Mouse (Mus musculus) forebrain, postnatal 0 days (tissue): Measurements from ENCODE around the gene Car1. TPM values are rescaled to one million over a fixed set of nuclear protein-coding genes. Genes with fewer than 3 reads are reported as not detected.

Experiments used
- ATAC-seq: fragments of 200-750 bp; cut with Nextera tagmentation; 2 replicates; pipeline ENCODE4 v1.8.0; 2017; ENCODE audit warnings: mild to moderate bottlenecking, moderate library complexity
- DNase-seq: peaks from one replicate; pipeline ENCODE4 v3.0.0-alpha.2; 2015
- H3K27ac ChIP-seq: fragments of 300-500 bp; sonication (generic); 2 replicates; pipeline ENCODE4 v1.5.1; 2014; ENCODE audit warnings: low read depth, mild to moderate bottlenecking, antibody characterized with exemption, low read length, moderate library complexity, mixed read lengths
- H3K27me3 ChIP-seq: fragments of 300-500 bp; sonication (generic); 2 replicates; pipeline ENCODE4 v1.6.1; 2014; ENCODE audit warnings: mild to moderate bottlenecking, low read length, mixed read lengths; ENCODE audit not compliant: insufficient read depth
- H3K36me3 ChIP-seq: fragments of 300-500 bp; sonication (generic); 2 replicates; pipeline ENCODE4 v1.6.1; 2014; ENCODE audit warnings: mild to moderate bottlenecking, moderate library complexity; ENCODE audit not compliant: insufficient read depth
- H3K4me1 ChIP-seq: fragments of 300-500 bp; sonication (generic); 2 replicates; pipeline ENCODE4 v1.6.1; 2014; ENCODE audit warnings: antibody characterized with exemption; ENCODE audit not compliant: insufficient read depth
- H3K4me2 ChIP-seq: fragments of 300-500 bp; sonication (generic); 2 replicates; pipeline ENCODE4 v1.6.1; 2014; ENCODE audit warnings: low read depth, mild to moderate bottlenecking, moderate library complexity
- H3K4me3 ChIP-seq: fragments of 300-500 bp; sonication (generic); 2 replicates; pipeline ENCODE4 v1.5.1; 2014; ENCODE audit warnings: low read depth, low read length, mixed read lengths
- H3K9ac ChIP-seq: fragments of 300-500 bp; sonication (generic); 2 replicates; pipeline ENCODE4 v1.6.1; 2014; ENCODE audit warnings: mild to moderate bottlenecking
- H3K9me3 ChIP-seq: fragments of 300-500 bp; sonication (generic); 2 replicates; pipeline ENCODE4 v1.6.1; 2016; ENCODE audit warnings: low read length
- CTCF ChIP-seq: sonication (generic); IDR thresholded peaks from 2 replicates; pipeline ENCODE4 v1.5.1; 2016; ENCODE audit warnings: antibody characterized with exemption, control low read depth, low read depth
- WGBS: fragments of 180-500 bp; shearing (Covaris S2); extraction: QIAGEN DNeasy Blood & Tissue Kit; methylation state at CpG from one replicate; pipeline ENCODE4 v1.1.7; 2014; 5-methylcytosine and 5-hydroxymethylcytosine counted together
- polyA plus RNA-seq: library from polyadenylated mRNA; unstranded; fragments of >200 nt; fragmentation: Nextera tagmentation; extraction: Ambion mirVana; gene quantifications from 2 replicates; pipeline ENCODE4 v1.2.1, GENCODE M21; 2015
- total RNA-seq: library from RNA; depleted of rRNA; stranded (reverse); fragments of >200 nt; gene quantifications from 2 replicates; pipeline ENCODE4 v1.2.3, GENCODE M21; 2014; rRNA removed

Gene Car1
- total RNA-seq: 0.19 TPM in 1 of 2 replicates, not detected in the other
- 0.15 and 0.17 TPM in 2 replicates for polyA plus RNA-seq

GRCm38 (mm10) chr3:14808211-14808610, at the start of gene Car1:
Gene Car1, minus strand, starts transcription at chr3:14808368.
- Histone ChIP-seq H3K4me1 (no peaks in the 10 kb centered on the region), H3K36me3 (no peaks in the 10 kb centered on the region), H3K9me3 (no peaks in the 10 kb centered on the region), H3K4me2 (no peak within 1 kb of the TSS), H3K4me3 (no peak within 1 kb of the TSS), H3K9ac (no peak within 1 kb of the TSS), H3K27ac (no peak within 1 kb of the TSS), H3K27me3 (no peaks in the 10 kb centered on the region)
- WGBS: 88% methylated on average over 1 of the region's 1 CpGs
- ATAC-seq: no peak
- TF ChIP-seq CTCF: no peak
- no peak for DNase-seq

- TF ChIP-seq CTCF: no peak
- WGBS: 91% methylated on average over 3 of the region's 3 CpGs
- DNase-seq (no peak), ATAC-seq (no peak)
- H3K27ac ChIP-seq: no peak overlapping the region
- no peaks in the 10 kb centered on the region for H3K27me3 ChIP-seq
- peaks cover 7% of the 10 kb centered on the region; the same call in 1 of the 2 replicates for H3K4me1 ChIP-seq
- H3K9me3 ChIP-seq: no peaks in the 10 kb centered on the region
- H3K36me3 ChIP-seq: no peaks in the 10 kb centered on the region
- no peak overlapping the region for H3K9ac ChIP-seq
- no peak overlapping the region for H3K4me3 ChIP-seq
- H3K4me2 ChIP-seq: no peak overlapping the region
Measured at GRCm38 (mm10) chr3:14857874-14858273, 49.7 kb upstream of the Car1 start.

- no peaks in the 10 kb centered on the region for H3K27me3 ChIP-seq
- no peak overlapping the region for H3K27ac ChIP-seq
- H3K9ac ChIP-seq: no peak overlapping the region
- H3K4me3 ChIP-seq: no peak overlapping the region
- ATAC-seq (no peak), DNase-seq (no peak)
- no peak for TF ChIP-seq CTCF
- 34% methylated on average over 1 of the region's 1 CpGs for WGBS
- H3K36me3 ChIP-seq: no peaks in the 10 kb centered on the region
- no peaks in the 10 kb centered on the region for H3K9me3 ChIP-seq
- H3K4me2 ChIP-seq: no peak overlapping the region
- H3K4me1 ChIP-seq: no peaks in the 10 kb centered on the region
Measured at GRCm38 (mm10) chr3:14854446-14854845, 46.3 kb upstream of the Car1 start.

- no peak overlapping the region for H3K9ac ChIP-seq
- no peaks in the 10 kb centered on the region for H3K4me1 ChIP-seq
- H3K9me3 ChIP-seq: no peaks in the 10 kb centered on the region
- no peak for TF ChIP-seq CTCF
- no peak overlapping the region for H3K4me3 ChIP-seq
- no peak for DNase-seq
- H3K27ac ChIP-seq: no peak overlapping the region
- no peak for ATAC-seq
- WGBS: 56% methylated on average over 5 of the region's 5 CpGs
- no peak overlapping the region for H3K4me2 ChIP-seq
- no peaks in the 10 kb centered on the region for H3K36me3 ChIP-seq
- no peaks in the 10 kb centered on the region for H3K27me3 ChIP-seq
Measured at GRCm38 (mm10) chr3:14853966-14854365, 45.8 kb upstream of the Car1 start.

DNA sequence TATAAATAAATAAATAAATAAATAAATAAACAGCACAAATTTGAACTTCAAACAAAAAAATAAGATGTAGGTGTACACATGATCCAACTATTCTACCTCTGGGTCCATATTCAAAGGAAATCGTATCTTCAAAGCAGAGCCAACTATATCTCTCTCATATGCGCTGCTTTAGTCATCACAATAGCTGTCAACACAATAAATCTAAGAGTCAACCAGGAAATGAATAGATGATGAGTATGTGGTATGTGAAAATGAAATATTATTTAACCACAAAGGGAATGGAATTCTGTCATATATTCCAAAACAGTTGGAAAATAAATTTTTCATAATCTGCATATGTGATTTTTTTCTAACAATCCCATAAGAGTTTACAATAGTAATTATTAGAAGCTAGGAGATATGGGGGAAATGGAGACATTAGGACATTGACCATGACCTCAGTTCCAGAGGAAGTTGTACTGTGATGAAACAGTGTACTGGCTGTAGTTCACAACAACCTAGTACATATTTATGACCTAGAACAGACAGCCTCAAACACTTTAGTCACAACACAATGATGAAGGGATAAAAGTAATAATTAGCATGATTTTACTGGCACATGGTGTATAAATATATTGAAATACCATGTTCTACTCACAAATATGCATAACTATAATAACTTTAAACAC, 40.6 kb upstream of the Car1 start:
- H3K27ac ChIP-seq: no peak overlapping the region
- no peaks in the 10 kb centered on the region for H3K27me3 ChIP-seq
- no peak for TF ChIP-seq CTCF
- DNase-seq (no peak), ATAC-seq (no peak)
- H3K4me1 ChIP-seq: no peaks in the 10 kb centered on the region
- no peaks in the 10 kb centered on the region for H3K9me3 ChIP-seq
- H3K4me2 ChIP-seq: no peak overlapping the region
- H3K4me3 ChIP-seq: no peak overlapping the region
- H3K9ac ChIP-seq: no peak overlapping the region
- H3K36me3 ChIP-seq: no peaks in the 10 kb centered on the region
- WGBS: 87% methylated on average over 2 of the region's 2 CpGs

- 81% methylated on average over 3 of the region's 3 CpGs for WGBS
- TF ChIP-seq CTCF: no peak
Measured at GRCm38 (mm10) chr3:14839466-14840118, 31.4 kb upstream of the Car1 start.

DNA sequence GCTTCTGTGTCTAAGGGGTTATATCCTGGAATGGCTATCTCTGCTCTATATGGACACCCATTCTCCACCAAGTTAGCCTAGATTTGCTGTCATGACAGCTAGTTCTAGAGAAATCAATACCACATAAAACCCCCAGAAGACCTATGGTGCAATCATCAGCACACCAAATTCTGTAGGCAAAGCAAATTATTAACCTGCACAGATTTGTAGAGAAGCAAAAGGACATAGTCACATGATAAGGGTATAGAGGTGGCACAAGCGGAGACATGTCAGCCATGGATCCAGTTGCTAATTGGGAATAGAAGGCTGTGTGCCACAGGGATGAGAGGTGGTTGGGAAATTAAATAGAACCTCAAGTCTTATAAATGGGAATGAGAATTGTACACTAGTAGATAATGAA, 30.8 kb upstream of the Car1 start:
- H3K27ac ChIP-seq: no peak overlapping the region
- WGBS: 87% methylated on average over 1 of the region's 1 CpGs
- H3K36me3 ChIP-seq: no peaks in the 10 kb centered on the region
- H3K9ac ChIP-seq: no peak overlapping the region
- H3K4me3 ChIP-seq: no peak overlapping the region
- DNase-seq: no peak
- no peak for ATAC-seq
- TF ChIP-seq CTCF: no peak
- no peaks in the 10 kb centered on the region for H3K27me3 ChIP-seq
- no peak overlapping the region for H3K4me2 ChIP-seq
- H3K9me3 ChIP-seq: no peaks in the 10 kb centered on the region
- no peaks in the 10 kb centered on the region for H3K4me1 ChIP-seq

More at GRCm38 (mm10) chr3:14839466-14840118, 31.4 kb upstream of the Car1 start:
- H3K4me1 ChIP-seq: no peaks in the 10 kb centered on the region
- no peak for ATAC-seq
- no peak overlapping the region for H3K27ac ChIP-seq
- DNase-seq: no peak
- H3K4me3 ChIP-seq: no peak overlapping the region
- no peak overlapping the region for H3K4me2 ChIP-seq
- H3K27me3 ChIP-seq: no peaks in the 10 kb centered on the region
- H3K36me3 ChIP-seq: no peaks in the 10 kb centered on the region
- no peak overlapping the region for H3K9ac ChIP-seq
- no peaks in the 10 kb centered on the region for H3K9me3 ChIP-seq
